Mouse (Mus musculus): Measurements from ENCODE around the gene Nfe2l1.
A peak's percentile ranks its signal among the peaks of the same experiment; 100 is the strongest.
"Not testable (repeated sequence)": the region's sequence is repeated elsewhere in the genome, so short reads cannot be mapped to it uniquely, and the experiment has no call there.

The Nfe2l1 gene

DNA sequence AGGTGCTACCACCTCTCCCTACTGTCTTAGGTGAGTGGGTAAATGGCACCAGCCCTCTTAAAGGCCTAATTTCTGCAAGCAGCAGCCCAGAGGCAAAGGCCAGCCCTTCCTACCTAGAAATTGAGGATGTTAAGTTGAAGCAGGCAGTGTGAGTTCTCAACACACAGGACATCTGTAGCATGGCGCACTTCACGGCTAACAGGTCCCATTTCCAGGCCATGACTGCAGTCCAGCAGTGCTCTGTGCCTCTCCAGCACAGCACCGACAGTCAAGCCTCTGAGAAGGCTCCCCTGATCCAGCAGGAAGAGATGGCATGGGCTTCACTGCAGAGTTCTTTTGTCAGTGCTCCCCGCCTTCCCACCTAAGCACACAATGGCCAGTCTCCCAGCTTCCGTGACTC, 12.8 kb downstream of the Nfe2l1 start:
- no peak for DNase-seq

- no peak for DNase-seq
Measured at GRCm38 (mm10) chr11:96816494-96816893, 13.3 kb downstream of the Nfe2l1 start.

GRCm38 (mm10) chr11:96815895-96816294, 13.9 kb downstream of the Nfe2l1 start:
- no peak for DNase-seq

DNA sequence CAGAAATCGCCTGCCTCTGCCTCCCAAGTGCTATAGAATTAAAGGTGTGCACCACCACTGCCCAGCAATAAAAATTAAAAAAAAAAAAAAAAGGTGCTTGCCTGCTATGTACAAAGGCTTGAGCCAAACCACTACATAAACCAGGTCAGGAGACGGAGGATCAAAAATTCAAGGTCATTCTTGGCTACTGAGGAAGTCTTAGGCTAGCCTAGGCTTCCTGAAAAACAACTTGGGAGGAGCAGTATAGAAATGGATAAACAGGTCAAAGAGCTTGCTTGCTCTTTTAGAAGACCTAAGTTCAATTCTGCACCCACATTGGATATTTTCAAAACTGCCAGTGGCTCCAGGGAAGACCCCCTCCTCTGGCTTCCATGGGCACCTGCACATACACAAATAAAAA, 15.3 kb downstream of the Nfe2l1 start:
- no peak for DNase-seq

DNA sequence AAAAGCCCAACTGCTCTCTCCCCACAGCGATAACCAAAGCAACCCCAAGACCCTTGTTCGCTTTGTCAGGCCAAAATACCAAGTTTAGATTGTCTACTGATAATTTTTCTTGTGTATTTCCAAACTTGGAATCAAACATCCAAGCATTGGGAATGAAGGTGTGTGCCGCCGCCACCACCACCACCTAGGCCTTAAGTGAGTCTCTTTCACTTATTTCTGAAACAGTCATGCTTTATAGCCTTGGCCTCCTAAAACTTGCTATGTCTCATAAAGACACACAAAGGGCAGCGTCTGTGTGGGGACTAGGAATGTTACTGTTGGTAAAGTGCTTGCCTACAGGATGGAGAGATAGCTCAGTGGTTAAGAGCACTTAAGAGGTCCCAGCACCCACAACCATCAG, 15.8 kb downstream of the Nfe2l1 start:
- DNase-seq = no peak

- DNase-seq = no peak
Measured at GRCm38 (mm10) chr11:96813455-96813854, 16.3 kb downstream of the Nfe2l1 start.

DNA sequence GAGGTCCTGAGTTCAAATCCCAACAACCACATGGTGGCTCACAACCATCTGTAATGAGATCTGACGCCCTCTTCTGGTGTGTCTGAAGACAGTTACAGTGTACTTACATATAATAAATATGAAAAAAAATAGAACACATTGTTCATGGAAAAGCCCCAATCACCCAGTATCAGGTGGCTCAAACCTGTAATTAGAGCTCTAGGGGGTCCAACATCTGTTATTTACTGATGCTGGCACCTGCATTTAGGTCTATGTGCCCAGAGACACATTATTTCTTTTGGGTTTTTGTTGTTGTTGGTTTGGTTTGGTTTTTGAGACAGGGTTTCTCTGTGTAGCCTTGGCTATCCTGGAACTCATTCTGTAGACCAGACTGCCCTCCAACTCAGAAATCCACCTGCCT, 18.6 kb downstream of the Nfe2l1 start:
- not testable (repeated sequence) for DNase-seq

DNA sequence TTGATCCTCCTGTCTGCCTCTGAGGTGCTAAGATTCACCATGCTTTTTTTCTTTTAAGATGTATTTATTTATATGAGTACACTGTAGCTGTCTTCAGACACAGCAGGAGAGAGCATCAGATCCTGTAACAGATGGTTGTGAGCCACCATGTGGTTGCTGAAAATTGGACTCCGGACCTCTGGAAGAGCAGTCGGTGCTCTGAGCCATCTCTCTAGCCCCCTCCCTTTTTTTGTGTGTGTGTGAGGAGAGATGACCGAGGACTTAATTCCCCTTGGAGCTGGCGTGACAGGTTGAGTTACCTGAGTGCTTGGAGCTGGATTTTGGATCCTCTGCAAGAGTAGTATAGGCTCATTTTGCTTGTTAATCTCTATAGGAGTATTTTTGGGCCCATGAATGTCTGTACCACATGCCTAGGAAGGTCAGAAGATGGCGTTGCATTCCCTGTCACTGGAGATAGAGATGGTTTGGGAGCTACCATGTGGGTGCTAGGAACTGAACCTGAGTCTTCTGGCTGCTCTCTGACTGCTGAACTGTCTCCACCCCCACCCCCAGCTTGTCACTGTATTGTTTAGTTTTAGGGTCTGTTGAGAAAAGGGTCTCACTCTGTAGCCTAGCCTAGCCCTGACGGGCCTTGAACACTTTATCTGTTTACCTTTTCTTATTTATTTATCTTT, 20.1 kb downstream of the Nfe2l1 start:
- DNase-seq = no peak

GRCm38 (mm10) chr11:96808066-96808465, 21.7 kb downstream of the Nfe2l1 start:
- DNase-seq = peak; percentile 18

GRCm38 (mm10) chr11:96805606-96806005, 24.2 kb downstream of the Nfe2l1 start:
- no peak for DNase-seq

DNA sequence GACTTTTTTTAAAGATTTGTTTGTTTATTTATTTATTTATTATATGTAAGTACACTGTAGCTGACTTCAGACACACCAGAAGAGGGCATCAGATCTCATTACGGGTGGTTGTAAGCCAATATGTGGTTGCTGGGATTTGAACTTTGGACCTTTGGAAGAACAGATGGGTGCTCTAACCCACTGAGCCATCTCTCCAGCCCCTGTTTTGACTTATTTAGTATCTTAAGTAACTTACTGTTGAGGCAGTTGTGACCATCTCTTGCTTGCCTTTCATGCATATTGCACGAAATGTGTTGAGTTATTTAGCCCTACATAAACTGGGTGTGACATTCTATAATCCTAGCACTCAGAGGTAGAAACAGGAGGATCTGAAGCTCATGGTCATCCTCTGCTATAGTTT, 30.3 kb downstream of the Nfe2l1 start:
- DNase-seq = no peak

- no peak for DNase-seq
Measured at GRCm38 (mm10) chr11:96796586-96796985, 33.2 kb downstream of the Nfe2l1 start.

- DNase-seq = no peak
Measured at GRCm38 (mm10) chr11:96796081-96796480, 33.7 kb downstream of the Nfe2l1 start.

DNA sequence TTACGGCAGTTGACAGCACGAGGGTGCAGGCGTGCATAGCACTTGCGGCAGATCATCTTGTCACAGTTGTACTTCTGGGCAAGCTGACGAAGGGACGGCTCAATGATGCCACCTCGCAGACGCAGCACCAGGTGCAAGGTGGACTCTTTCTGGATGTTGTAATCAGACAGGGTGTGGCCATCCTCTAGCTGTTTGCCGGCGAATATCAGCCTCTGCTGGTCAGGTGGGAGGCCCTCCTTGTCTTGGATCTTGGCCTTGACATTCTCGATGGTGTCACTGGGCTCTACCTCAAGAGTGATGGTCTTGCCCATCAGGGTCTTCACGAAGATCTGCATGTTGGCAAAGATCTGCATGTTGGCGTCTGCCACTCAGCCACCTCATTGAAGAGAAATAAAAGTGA, 34.3 kb downstream of the Nfe2l1 start:
- no peak for DNase-seq

- DNase-seq = no peak
Measured at GRCm38 (mm10) chr11:96790681-96791080, 39.1 kb downstream of the Nfe2l1 start.

DNA sequence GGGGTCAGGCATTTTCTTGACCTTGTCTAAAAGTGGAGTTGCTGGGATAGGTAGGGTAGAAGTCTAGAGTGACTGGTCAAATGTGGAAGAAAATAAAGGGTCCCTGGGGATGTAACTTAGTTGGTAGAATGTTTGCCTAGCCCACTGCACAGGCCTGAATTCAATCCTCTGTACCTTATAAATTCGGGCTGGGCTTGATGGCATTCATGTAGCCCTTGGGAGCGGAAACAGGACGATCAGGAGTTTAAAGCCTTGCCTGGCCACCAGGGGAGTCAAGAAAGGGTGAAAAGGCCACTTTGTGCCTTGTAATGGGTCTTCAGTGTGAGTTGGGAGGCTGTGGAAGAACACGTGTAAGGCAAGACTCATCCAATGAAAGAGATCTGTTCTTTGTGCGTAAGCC, 39.8 kb downstream of the Nfe2l1 start:
- peak; percentile 43 for DNase-seq

DNA sequence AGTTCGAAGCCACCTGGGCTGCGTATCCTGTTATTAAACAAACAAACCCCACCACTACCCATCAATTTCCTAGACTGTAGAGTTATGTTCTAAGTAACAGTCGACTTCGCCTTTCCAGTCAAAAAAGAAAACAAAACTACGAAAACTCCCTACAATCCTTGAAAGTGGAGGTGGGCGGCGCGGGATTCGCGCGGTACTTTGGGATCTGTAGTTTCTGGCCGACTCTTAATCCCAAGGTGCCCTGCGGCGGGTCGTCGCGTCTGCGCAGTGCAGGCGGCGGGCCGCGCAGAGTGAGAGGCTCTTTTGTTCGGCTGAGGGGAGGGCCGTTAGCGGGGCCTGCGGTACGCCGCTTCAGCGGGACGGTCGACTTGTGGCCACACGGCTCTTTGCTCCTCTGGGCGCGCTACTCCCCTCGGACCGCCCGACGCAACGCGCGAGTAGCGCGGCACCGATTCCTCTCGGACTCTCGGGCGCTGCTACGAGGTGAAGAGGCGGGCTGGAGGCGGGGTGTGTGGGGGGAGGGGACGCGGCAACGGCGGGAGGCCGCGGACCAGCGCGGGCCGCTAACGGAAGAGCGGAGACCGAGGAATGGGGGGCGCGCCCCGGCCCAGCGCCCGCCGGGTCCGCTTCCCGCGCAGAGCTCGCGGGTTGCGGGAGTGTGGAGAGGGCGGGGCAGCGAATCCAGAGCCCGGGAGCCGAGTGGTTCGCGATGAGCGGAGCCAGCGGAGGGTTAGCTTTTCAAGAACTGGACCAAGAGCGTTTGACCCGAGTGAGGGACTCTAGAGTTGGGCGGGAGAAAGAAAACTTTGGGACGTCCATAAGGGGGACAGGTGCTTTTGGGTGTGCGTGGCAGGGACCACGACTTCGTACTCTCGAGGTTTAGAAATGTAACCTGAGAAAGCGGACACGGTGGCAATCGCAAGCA, 40.6 kb downstream of the Nfe2l1 start, which contains the start of gene Cbx1:
Cbx1 (plus strand) TSS at position 257 of the 925 bp plus-strand sequence.
- DNase-seq = peak; percentile 96

- DNase-seq = no peak
Measured at GRCm38 (mm10) chr11:96786731-96787450, 42.9 kb downstream of the Nfe2l1 start.

- peak; percentile 79 for DNase-seq
Measured at GRCm38 (mm10) chr11:96784847-96785246, 44.9 kb downstream of the Nfe2l1 start.

DNA sequence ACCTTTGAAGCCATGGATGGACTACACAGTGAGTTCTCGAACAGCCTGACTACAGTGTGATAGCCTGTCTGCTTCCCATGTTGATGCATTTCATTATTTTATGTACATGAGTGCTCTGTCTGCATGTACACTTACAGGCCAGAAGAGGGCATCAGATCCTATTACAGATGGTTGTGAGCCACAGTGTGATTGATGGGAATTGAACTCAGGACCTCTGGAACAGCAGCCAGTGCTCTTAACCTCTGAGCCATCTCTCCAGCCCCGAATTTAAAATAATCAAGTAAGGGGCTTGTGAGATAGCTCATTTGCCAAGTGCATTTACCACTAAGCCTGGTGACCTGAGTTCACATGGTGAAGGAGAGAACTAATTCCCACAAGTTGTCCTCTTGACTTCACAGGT, 48.3 kb downstream of the Nfe2l1 start:
- DNase-seq = no peak

GRCm38 (mm10) chr11:96780306-96780705, 49.5 kb downstream of the Nfe2l1 start:
- DNase-seq = no peak

GRCm38 (mm10) chr11:96778061-96778627, 51.6 kb downstream of the Nfe2l1 start:
- DNase-seq = not testable (repeated sequence)

Measured in embryo, embryonic 11 days (tissue).